Mouse (Mus musculus) intestine, embryonic 14.5 days (tissue): ENCODE results near the gene Tmsb10. TPM values are rescaled to one million over a fixed set of nuclear protein-coding genes. Genes with fewer than 3 reads are reported as not detected.
A peak's percentile ranks its signal among the peaks of the same experiment; 100 is the strongest.

ENCODE experiments used
- ATAC-seq: fragments of 200-750 bp; cut with Nextera tagmentation; replicated peaks from 2 replicates; pipeline ENCODE4 v1.8.0; 2017; ENCODE audit warnings: low read depth, moderate number of reproducible peaks, moderate TSS enrichment, moderate library complexity; ENCODE audit not compliant: low FRiP score, low TSS enrichment
- DNase-seq: peaks from one replicate; pipeline ENCODE4 v3.0.0-alpha.2; 2018; ENCODE audit warnings: low spot score
- H3K27ac ChIP-seq: fragments of 300-500 bp; sonication (generic); 2 replicates; pipeline ENCODE4 v1.5.1; 2014; ENCODE audit warnings: low read depth, mild to moderate bottlenecking, control low read depth
- H3K27me3 ChIP-seq: fragments of 300-500 bp; sonication (generic); replicated peaks from 2 replicates; pipeline ENCODE4 v1.6.1; 2014; ENCODE audit warnings: low read length, control low read depth; ENCODE audit not compliant: control insufficient read depth, insufficient read depth
- H3K36me3 ChIP-seq: fragments of 300-500 bp; sonication (generic); 2 replicates; pipeline ENCODE4 v1.6.1; 2014; ENCODE audit warnings: low read length, control low read depth; ENCODE audit not compliant: control insufficient read depth, insufficient read depth
- H3K4me1 ChIP-seq: fragments of 300-500 bp; sonication (generic); replicated peaks from 2 replicates; pipeline ENCODE4 v1.6.1; 2014; ENCODE audit warnings: low read length, control low read depth, mixed read lengths; ENCODE audit not compliant: control insufficient read depth, insufficient read depth
- H3K4me2 ChIP-seq: fragments of 300-500 bp; sonication (generic); 2 replicates; pipeline ENCODE4 v1.6.1; 2014; ENCODE audit warnings: low read length
- H3K4me3 ChIP-seq: fragments of 300-500 bp; sonication (generic); 2 replicates; pipeline ENCODE4 v1.5.1; 2014; ENCODE audit warnings: low read depth, low read length, control low read depth, mixed read lengths
- H3K9ac ChIP-seq: fragments of 300-500 bp; sonication (generic); 2 replicates; pipeline ENCODE4 v1.6.1; 2014; ENCODE audit warnings: mild to moderate bottlenecking, low read length
- H3K9me3 ChIP-seq: fragments of 300-500 bp; sonication (generic); 2 replicates; pipeline ENCODE4 v1.6.1; 2016; ENCODE audit warnings: low read length, control low read depth; ENCODE audit not compliant: control insufficient read depth
- WGBS: fragments of 180-500 bp; shearing (Covaris S2); extraction: QIAGEN DNeasy Blood & Tissue Kit; methylation state at CpG from one replicate; pipeline ENCODE4 v1.1.7; 2014; 5-methylcytosine and 5-hydroxymethylcytosine counted together
- polyA plus RNA-seq: library from polyadenylated mRNA; unstranded; fragments of >200 nt; fragmentation: Nextera tagmentation; extraction: Ambion mirVana; gene quantifications from 2 replicates; pipeline ENCODE4 v1.2.1, GENCODE M21; 2014

Gene Tmsb10
- polyA plus RNA-seq, 1 experiment from 2014 or later, result 2,566 TPM

GRCm38 (mm10) chr6:72929795-72930398 lies 28.7 kb downstream of the Tmsb10 start:
- Histone ChIP-seq H3K27me3 (no peaks in the 10 kb centered on the region), H3K27ac (no peak overlapping the region), H3K4me1 (peaks cover 10% of the 10 kb centered on the region), H3K36me3 (no peaks in the 10 kb centered on the region), H3K4me2 (no peak overlapping the region), H3K9ac (no peak overlapping the region), H3K9me3 (no peaks in the 10 kb centered on the region), H3K4me3 (no peak overlapping the region)
- WGBS, result 82% methylated on average over 4 of the region's 4 CpGs
- ATAC-seq, result no peak
- no peak for DNase-seq

GRCm38 (mm10) chr6:72926755-72927482 lies 31.6 kb downstream of the Tmsb10 start:
- no peak overlapping the region for H3K9ac ChIP-seq
- H3K4me3 ChIP-seq, result no peak overlapping the region
- no peaks in the 10 kb centered on the region for H3K36me3 ChIP-seq
- WGBS, result 17% methylated on average over 9 of the region's 9 CpGs
- no peaks in the 10 kb centered on the region for H3K27me3 ChIP-seq
- peaks cover 10% of the 10 kb centered on the region for H3K4me1 ChIP-seq
- DNase-seq (peak; percentile 58), ATAC-seq (peak; percentile 87)
- no peaks in the 10 kb centered on the region for H3K9me3 ChIP-seq
- peak overlapping the region; percentile 2; the same call in 1 of the 2 replicates for H3K4me2 ChIP-seq
- peak overlapping the region; percentile 62 for H3K27ac ChIP-seq

GRCm38 (mm10) chr6:72926031-72926430 lies 32.5 kb downstream of the Tmsb10 start:
- Histone ChIP-seq H3K36me3 (no peaks in the 10 kb centered on the region), H3K9ac (no peak overlapping the region), H3K4me1 (peaks cover 10% of the 10 kb centered on the region), H3K27ac (no peak overlapping the region), H3K4me3 (no peak overlapping the region), H3K9me3 (no peaks in the 10 kb centered on the region), H3K27me3 (no peaks in the 10 kb centered on the region), H3K4me2 (no peak overlapping the region)
- ATAC-seq (no peak), DNase-seq (no peak)
- 77% methylated on average over 4 of the region's 4 CpGs for WGBS

GRCm38 (mm10) chr6:72923381-72923780 lies 35.2 kb downstream of the Tmsb10 start:
- H3K4me2 ChIP-seq, result no peak overlapping the region
- no peaks in the 10 kb centered on the region for H3K27me3 ChIP-seq
- H3K4me3 ChIP-seq, result no peak overlapping the region
- peaks cover 10% of the 10 kb centered on the region for H3K4me1 ChIP-seq
- ATAC-seq, result no peak
- H3K27ac ChIP-seq, result no peak overlapping the region
- WGBS, result 89% methylated on average over 8 of the region's 8 CpGs
- no peaks in the 10 kb centered on the region for H3K9me3 ChIP-seq
- no peaks in the 10 kb centered on the region for H3K36me3 ChIP-seq
- DNase-seq, result no peak
- no peak overlapping the region for H3K9ac ChIP-seq

GRCm38 (mm10) chr6:72921081-72921480 lies 37.5 kb downstream of the Tmsb10 start:
- Histone ChIP-seq H3K9me3 (no peaks in the 10 kb centered on the region), H3K27ac (no peak overlapping the region), H3K27me3 (no peaks in the 10 kb centered on the region), H3K4me2 (no peak overlapping the region), H3K4me3 (no peak overlapping the region), H3K4me1 (no peaks in the 10 kb centered on the region), H3K9ac (no peak overlapping the region), H3K36me3 (no peaks in the 10 kb centered on the region)
- no peak for ATAC-seq
- DNase-seq, result no peak
- 85% methylated on average over 3 of the region's 3 CpGs for WGBS

GRCm38 (mm10) chr6:72918510-72919033 lies 40.0 kb downstream of the Tmsb10 start:
- 75% methylated on average over 9 of the region's 9 CpGs for WGBS

GRCm38 (mm10) chr6:72916330-72916729 lies 42.2 kb downstream of the Tmsb10 start:
- no peak for DNase-seq
- WGBS, result 87% methylated on average over 7 of the region's 7 CpGs
- no peak overlapping the region for H3K4me3 ChIP-seq
- H3K4me1 ChIP-seq, result no peaks in the 10 kb centered on the region
- H3K9me3 ChIP-seq, result no peaks in the 10 kb centered on the region
- no peaks in the 10 kb centered on the region for H3K27me3 ChIP-seq
- no peaks in the 10 kb centered on the region for H3K36me3 ChIP-seq
- H3K9ac ChIP-seq, result no peak overlapping the region
- ATAC-seq, result no peak
- no peak overlapping the region for H3K27ac ChIP-seq
- no peak overlapping the region for H3K4me2 ChIP-seq

More at GRCm38 (mm10) chr6:72918510-72919033, 40.0 kb downstream of the Tmsb10 start:
- Histone ChIP-seq H3K4me1 (no peaks in the 10 kb centered on the region), H3K9ac (no peak overlapping the region), H3K27me3 (no peaks in the 10 kb centered on the region), H3K36me3 (no peaks in the 10 kb centered on the region), H3K9me3 (no peaks in the 10 kb centered on the region), H3K27ac (no peak overlapping the region), H3K4me2 (no peak overlapping the region), H3K4me3 (no peak overlapping the region)
- DNase-seq (no peak), ATAC-seq (no peak)

- H3K4me2 ChIP-seq, result no peak overlapping the region
- 75% methylated on average over 6 of the region's 6 CpGs for WGBS
- no peaks in the 10 kb centered on the region for H3K27me3 ChIP-seq
- no peak overlapping the region for H3K27ac ChIP-seq
- no peaks in the 10 kb centered on the region for H3K9me3 ChIP-seq
- no peaks in the 10 kb centered on the region for H3K4me1 ChIP-seq
- no peak for DNase-seq
- H3K4me3 ChIP-seq, result no peak overlapping the region
- no peak overlapping the region for H3K9ac ChIP-seq
- no peak for ATAC-seq
- H3K36me3 ChIP-seq, result no peaks in the 10 kb centered on the region
Observed at GRCm38 (mm10) chr6:72914087-72914749, 44.3 kb downstream of the Tmsb10 start.
